Mouse (Mus musculus) hindlimb bud, embryonic 11.5 days (tissue): ENCODE results near the gene Comp.
A peak's percentile ranks its signal among the peaks of the same experiment; 100 is the strongest.

Experiments
- DNase-seq: peaks from one replicate; pipeline ENCODE4 v3.0.0-alpha.2; 2012; ENCODE audit warnings: low read depth, low spot score; ENCODE audit errors: extremely low spot score

Gene Comp

GRCm38 (mm10) chr8:70352000-70352384, 21.4 kb upstream of the Comp start:
- DNase-seq, result no peak

- no peak for DNase-seq
These were observed 20.7 kb upstream of the Comp start for GRCm38 (mm10) chr8:70352657-70353151.

DNA sequence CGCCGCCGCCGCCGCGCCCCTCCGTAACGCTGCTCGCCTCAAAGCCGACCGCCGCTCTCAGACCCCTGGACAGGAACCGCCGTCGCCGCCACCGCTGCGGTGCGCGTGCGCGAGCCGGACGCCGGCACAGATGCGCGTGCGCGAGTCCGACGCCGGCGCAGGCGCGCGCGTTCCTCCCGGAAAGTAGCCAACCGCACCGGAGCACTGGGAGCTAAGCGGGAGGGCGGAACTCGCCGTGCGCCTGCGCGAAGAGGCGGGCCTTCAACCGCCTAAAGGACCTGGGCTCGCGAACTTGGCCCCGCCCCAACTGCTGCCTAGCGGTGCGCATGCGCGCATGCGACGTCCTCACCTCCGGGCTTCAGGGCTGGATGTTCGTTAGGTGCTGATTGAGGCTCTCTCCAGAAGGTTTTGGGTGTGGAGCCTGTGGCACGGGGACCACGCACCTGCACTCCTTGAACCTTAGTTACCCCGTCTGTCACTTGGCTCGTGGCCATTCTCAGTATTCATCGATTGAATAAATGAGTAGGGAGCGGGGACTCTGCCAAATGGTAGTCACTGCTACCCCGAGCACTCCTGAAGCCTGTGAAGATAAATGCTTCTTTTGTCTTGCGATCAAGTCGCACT, 20.1 kb upstream of the Comp start, which contains the start of gene Upf1:
Upf1 (minus strand) TSS at position 85 of the 624 bp plus-strand sequence.
- peak; percentile 93 for DNase-seq

GRCm38 (mm10) chr8:70354004-70354403, 19.4 kb upstream of the Comp start:
- DNase-seq, result no peak

GRCm38 (mm10) chr8:70356111-70356510, 17.2 kb upstream of the Comp start:
- no peak for DNase-seq

DNA sequence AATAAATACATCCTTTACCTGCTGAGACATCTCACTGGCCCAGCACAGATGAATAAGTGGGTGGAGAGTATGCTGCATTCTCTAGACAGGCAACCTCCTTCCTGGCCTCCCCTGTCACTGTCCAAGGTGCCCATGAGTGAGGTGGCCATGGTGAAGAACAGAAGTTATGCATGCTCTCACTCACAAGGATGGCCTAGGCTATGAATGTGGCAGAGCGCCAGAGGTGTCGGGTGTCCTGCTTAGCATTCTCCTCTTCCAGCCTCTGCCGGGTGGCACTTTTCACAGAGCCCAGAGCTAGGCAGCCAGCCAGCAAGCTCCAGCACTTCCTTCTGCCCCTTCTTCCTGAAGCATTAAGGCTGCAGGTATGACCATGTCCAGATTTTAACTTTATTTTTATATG, 13.9 kb upstream of the Comp start:
- no peak for DNase-seq

DNA sequence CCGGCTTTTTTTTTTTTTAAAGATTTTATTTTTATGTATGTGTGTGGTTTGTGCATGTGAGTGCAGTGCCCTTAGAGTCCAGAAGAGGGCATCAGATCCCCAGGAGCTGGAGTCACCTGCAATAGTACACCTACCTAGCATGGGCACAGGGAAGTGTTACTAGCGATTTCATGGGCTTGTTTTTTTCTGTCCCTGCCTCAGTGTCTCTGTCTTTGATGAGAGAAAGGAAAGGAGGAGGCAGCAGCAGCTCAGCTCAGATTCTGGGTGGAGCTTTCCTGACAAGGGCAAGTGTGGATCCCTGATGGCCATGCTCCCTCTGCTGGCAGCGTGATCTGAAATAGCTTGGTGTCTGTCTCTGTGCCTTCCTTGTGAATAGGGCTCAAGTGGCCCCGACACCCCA, 12.6 kb upstream of the Comp start:
- DNase-seq, result no peak

GRCm38 (mm10) chr8:70361484-70362032, 11.8 kb upstream of the Comp start:
- DNase-seq, result no peak

GRCm38 (mm10) chr8:70364066-70364465, 9.3 kb upstream of the Comp start:
- DNase-seq, result no peak

GRCm38 (mm10) chr8:70366588-70366987, 6.8 kb upstream of the Comp start:
- no peak for DNase-seq

DNA sequence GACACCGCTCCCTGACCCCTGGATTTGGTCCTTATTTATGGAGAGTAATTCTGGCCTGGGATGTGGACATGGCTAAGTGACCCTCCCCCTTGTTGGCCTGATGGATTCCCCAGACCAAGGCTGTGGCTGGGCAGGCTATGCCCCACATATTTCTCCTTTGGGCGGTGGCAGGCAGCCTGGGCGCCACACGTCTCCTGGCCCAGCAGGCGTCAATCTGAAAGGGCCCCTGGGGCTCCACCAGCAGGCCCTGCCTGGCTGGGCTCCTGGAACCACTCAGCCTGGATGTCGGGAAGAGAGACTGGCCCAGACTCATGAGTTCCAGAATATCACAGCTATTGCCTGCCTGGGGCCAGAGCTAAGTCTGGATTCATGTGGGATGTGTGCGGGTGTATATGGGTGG, 2.9 kb upstream of the Comp start:
- DNase-seq, result no peak

GRCm38 (mm10) chr8:70371951-70372350, 1.4 kb upstream of the Comp start:
- DNase-seq, result no peak

- no peak for DNase-seq
These were observed 1.1 kb downstream of the Comp start for GRCm38 (mm10) chr8:70374318-70374927.

DNA sequence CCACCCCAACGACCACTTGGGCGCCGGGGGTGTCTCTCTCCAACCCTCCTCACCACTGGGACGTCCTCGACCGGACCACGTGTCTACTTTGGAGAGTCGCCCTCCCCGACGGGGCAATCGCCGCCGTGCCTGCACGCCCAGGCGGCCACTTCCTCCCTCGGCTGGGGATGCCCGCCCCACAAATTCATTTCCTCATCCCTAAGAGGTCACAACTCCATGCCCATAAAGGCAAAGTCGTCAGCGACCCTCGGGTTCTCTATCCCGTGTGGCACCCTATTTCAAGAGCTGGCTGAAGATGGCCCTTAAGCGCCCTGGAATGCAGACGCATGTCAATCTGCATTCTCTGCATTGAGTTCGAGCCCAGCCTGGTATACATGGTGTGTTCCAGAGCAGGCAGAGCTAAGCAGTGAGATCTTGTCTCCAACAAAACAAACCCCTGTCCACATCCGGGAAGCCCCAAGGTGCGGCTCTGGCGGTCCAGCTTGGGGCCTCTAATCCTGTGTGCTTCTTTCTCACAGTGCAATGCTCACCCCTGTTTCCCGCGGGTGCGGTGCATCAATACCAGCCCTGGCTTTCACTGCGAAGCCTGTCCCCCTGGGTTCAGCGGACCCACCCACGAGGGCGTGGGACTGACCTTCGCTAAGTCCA, 2.0 kb downstream of the Comp start:
- no peak for DNase-seq

GRCm38 (mm10) chr8:70376275-70376741, 3.0 kb downstream of the Comp start:
- no peak for DNase-seq

DNA sequence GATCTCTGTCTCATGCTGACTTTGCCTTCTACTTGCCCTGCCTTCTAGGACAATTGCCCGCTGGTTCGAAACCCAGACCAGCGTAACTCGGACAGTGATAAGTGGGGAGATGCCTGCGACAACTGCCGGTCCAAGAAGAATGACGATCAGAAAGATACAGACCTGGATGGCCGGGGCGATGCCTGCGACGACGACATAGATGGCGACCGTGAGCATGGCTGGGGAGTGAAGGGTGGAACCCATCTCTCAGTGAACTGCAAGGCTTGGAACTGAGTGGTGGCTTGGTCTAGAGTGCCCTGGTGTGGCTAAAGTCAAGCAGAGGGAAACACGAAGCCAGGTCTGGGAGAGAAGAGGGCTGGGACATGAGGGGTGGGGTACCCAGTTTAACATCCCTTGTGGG, 3.7 kb downstream of the Comp start:
- DNase-seq, result no peak

GRCm38 (mm10) chr8:70380069-70380468, 6.7 kb downstream of the Comp start:
- DNase-seq, result no peak

DNA sequence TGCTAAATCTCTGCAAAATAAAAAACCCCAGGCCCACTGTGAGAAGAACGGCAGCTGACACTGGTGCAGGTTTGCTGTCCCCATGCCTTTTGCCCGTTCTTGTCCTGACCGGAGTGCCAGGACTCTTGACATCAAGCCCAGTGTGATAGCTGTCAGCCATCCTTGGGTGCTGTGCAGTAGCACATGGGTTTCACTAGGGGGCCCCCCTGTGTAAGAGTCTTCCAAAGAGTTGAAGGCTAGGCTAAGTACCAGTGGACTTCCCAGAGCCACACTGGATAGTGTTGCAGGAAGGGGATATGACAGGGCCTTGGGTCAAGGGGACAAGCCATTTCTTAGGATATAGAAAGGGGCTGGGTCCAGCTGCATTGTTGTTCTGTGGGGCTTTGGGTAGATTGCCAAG, 9.9 kb downstream of the Comp start:
- DNase-seq, result no peak

GRCm38 (mm10) chr8:70389678-70390077, 16.3 kb downstream of the Comp start:
- DNase-seq, result no peak

- no peak for DNase-seq
These were observed 19.7 kb downstream of the Comp start for GRCm38 (mm10) chr8:70393087-70393486.

DNA sequence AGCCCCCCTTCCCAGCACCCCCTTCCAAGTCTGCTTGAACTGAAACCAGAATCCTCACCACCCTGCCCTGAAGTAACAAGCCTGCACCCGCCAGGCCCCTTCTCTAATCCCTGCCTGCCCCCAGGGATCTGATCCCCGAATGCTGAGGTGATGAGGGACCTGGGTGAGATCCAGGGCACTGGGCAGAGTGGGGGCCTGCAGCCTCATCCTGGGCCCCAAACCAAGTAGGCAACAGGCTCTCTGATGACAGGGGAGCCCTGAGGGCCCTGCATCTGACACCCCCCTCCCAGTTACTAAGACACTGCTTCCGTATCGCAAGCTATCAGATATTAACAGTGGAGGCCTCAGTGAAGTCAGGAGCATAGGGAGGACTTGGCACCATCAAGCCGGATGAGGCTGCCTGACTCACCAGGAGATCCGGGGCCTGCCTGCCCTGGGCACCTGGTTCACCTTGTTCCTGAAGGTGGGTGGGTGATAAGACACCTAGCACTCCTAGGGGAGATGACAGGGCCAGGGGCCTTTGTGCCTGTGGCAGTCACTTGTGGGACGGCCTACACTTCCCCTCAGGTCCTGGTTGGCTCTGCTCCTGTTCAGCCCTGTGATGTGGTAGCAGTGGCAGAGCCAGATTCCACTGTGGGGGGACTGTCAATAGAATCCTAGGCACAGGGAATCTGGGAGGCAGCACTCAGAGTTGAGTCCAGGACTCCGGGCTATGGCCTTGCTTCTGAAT, 21.1 kb downstream of the Comp start:
- DNase-seq, result no peak
